Mouse (Mus musculus): ENCODE data around the gene Gas2. TPM values are rescaled to one million over a fixed set of nuclear protein-coding genes. Genes with fewer than 3 reads are reported as not detected.

Gene Gas2
- polyA plus RNA-seq, 1 experiment = 8.5 TPM

DNA sequence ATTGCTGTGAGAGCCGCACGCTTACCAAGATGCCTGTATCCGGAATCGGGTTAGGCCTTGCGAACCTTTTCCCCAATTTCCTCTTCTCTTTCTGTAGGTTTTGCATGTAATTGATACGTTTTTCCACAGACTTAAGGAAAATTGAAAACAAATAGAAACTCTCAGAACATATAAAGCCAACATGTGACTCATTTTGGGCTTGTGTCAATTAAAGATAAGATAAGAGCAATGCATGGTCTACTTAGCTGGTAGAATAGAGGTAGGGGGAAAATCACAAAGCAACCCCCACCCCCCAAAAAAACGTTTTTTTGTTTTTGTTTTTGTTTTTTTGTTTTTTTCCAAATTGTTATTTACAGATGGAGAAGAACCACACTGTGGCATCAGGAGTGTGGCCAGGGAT lies 151.6 kb downstream of the Gas2 start:
- Histone ChIP-seq H3K79me2 (ENCODE audit: control insufficient read depth, insufficient read depth) (no peaks in the 10 kb centered on the region), H3K4me3 (no peak overlapping the region), H3K36me3 (ENCODE audit: control insufficient read depth, insufficient read depth) (no peaks in the 10 kb centered on the region), H3K27me3 (ENCODE audit: control insufficient read depth, insufficient read depth, insufficient read length) (no peaks in the 10 kb centered on the region), H3K4me2 (ENCODE audit: low read depth) (no peak overlapping the region), H3ac (ENCODE audit: control insufficient read depth, insufficient read length) (no peak overlapping the region)
- TF ChIP-seq TCF3 (IDR thresholded peaks at IDR 0.05; ENCODE audit: insufficient read length, low read depth) = no peak
- no peak for TF ChIP-seq MYOG (IDR thresholded peaks at IDR 0.05; ENCODE audit: control insufficient read depth in 1 of 3, insufficient read depth in 1 of 3, insufficient read length in 2 of 3, low read depth in 2 of 3)
- no peak for TF ChIP-seq POLR2AphosphoS2 (IDR thresholded peaks at IDR 0.05; ENCODE audit: insufficient read length, low read depth)
- no peak for TF ChIP-seq CEBPB (IDR thresholded peaks at IDR 0.05; ENCODE audit: insufficient read depth, poor library complexity, severe bottlenecking)
- TF ChIP-seq E2F4 (IDR thresholded peaks at IDR 0.05; ENCODE audit: insufficient read depth) = no peak
- TF ChIP-seq MAX (IDR thresholded peaks at IDR 0.05; ENCODE audit: low read depth) = no peak
- TF ChIP-seq USF1 (IDR thresholded peaks at IDR 0.05; ENCODE audit: low read depth) = no peak
- no peak for TF ChIP-seq REST (IDR thresholded peaks at IDR 0.05; ENCODE audit: insufficient read depth, insufficient read length)
- no peak for TF ChIP-seq POLR2A (IDR thresholded peaks at IDR 0.05; ENCODE audit: insufficient read length, low read depth)
- TF ChIP-seq MYOD1 (IDR thresholded peaks at IDR 0.05; ENCODE audit: control insufficient read depth in 1 of 3, insufficient read length in 2 of 3, low read depth in 2 of 3) = no peak
- TF ChIP-seq SRF (IDR thresholded peaks at IDR 0.05; ENCODE audit: control insufficient read depth, insufficient read length, low read depth) = no peak
- TF ChIP-seq TCF12 (IDR thresholded peaks at IDR 0.05; ENCODE audit: insufficient read depth, poor library complexity, severe bottlenecking) = no peak

DNA sequence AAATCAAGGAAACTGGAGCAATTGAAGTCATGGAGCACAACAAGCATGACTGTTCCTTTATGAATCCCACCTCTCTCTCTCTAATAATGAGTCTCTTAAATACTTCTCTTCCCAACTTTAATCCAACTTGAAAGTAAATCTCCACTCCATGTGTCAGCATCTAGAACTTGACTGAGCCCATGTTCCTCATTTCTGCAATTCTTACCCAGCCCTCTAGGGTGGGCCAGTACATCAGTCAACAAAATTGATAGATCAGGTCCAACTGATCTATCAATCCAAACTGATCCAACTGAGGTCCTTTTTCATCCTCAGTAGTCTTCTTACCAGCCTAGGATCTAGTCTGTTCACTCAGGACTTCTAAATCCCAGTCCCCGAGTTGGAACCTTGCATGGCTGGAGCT lies 153.4 kb downstream of the Gas2 start:
- Histone ChIP-seq H3K4me3 (no peak overlapping the region), H3ac (ENCODE audit: control insufficient read depth, insufficient read length) (no peak overlapping the region), H3K27me3 (ENCODE audit: control insufficient read depth, insufficient read depth, insufficient read length) (no peaks in the 10 kb centered on the region), H3K36me3 (ENCODE audit: control insufficient read depth, insufficient read depth) (no peaks in the 10 kb centered on the region), H3K4me2 (ENCODE audit: low read depth) (no peak overlapping the region), H3K79me2 (ENCODE audit: control insufficient read depth, insufficient read depth) (no peaks in the 10 kb centered on the region)
- no peak for TF ChIP-seq MAX (IDR thresholded peaks at IDR 0.05; ENCODE audit: low read depth)
- no peak for TF ChIP-seq E2F4 (IDR thresholded peaks at IDR 0.05; ENCODE audit: insufficient read depth)
- no peak for TF ChIP-seq CEBPB (IDR thresholded peaks at IDR 0.05; ENCODE audit: insufficient read depth, poor library complexity, severe bottlenecking)
- no peak for TF ChIP-seq POLR2A (IDR thresholded peaks at IDR 0.05; ENCODE audit: insufficient read length, low read depth)
- TF ChIP-seq REST (IDR thresholded peaks at IDR 0.05; ENCODE audit: insufficient read depth, insufficient read length) = no peak

DNA sequence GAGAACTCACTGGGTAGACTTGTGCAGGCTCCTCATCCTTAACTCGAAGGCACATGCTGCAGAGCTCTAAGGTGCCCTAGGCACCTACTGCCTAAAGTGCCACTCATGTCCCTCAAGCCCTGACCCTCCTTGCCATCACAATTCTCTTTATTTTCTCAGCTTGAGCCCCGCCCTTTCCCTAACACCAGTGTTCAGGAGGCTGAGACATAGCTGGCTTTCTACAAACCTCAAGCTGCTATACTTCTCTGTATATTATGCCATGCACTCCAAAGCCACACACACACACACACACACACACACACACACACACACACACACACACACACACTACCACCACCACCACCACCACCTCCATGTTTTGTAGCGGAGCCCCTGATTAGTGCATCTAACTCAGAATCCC lies 153.8 kb downstream of the Gas2 start, which contains the start of gene 1700015G11Rik:
1700015G11Rik (minus strand) TSS at position 101 of the 400 bp plus-strand sequence.
- Histone ChIP-seq H3K4me2 (ENCODE audit: low read depth) (no peak within 1 kb of the TSS), H3K4me3 (no peak within 1 kb of the TSS), H3K27me3 (ENCODE audit: control insufficient read depth, insufficient read depth, insufficient read length) (no peaks in the 10 kb centered on the region), H3K36me3 (ENCODE audit: control insufficient read depth, insufficient read depth) (no peaks in the 10 kb centered on the region), H3ac (ENCODE audit: control insufficient read depth, insufficient read length) (no peak within 1 kb of the TSS), H3K79me2 (ENCODE audit: control insufficient read depth, insufficient read depth) (no peaks in the 10 kb centered on the region)
- TF ChIP-seq TCF3 (IDR thresholded peaks at IDR 0.05; ENCODE audit: insufficient read length, low read depth) = no peak

DNA sequence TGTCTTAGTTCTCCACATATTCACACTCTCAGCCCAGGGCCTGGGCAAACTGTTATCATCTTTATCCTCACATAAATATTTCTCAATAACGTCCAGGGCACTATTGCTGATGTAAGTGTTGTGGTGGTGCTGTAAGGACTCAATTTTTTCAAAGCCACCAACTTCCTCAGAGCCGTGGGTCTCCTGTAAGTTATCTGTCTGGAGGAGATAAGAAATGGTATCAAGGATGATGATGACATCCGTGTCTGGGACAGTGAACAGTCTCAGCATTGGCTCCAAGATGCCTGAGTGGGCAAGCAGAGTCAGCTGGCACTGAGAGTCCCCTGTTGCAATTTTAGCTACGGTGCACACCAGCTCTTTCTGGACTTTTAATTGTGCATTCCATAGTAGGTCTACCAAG lies 160.2 kb downstream of the Gas2 start:
- no peak overlapping the region for H3K4me2 ChIP-seq (ENCODE audit: low read depth)

DNA sequence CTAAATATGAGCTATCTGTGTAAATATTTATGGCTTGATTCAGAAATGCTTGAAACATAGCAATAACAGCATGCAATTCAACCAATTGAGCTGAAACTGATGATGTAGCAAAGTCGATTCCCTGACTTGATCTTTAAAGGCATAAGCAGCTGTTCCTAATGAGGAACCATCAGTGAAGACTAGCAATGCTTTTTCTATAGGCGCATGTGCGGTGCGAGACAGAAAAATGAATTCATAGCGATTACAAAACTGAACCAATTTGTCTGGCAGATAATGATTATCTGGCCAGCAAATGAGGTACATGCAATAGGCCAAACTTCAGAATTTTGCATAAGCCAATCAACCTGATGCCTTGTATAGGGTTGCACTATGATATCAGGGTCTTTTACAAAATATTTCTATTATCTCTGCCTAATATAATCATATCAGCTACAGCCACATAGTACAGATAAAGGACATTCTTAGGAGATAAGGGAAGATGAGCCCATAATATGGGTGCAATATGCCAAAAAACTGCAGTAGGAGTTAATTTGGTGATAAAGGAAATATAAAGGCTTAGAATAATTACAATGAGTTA lies 162.3 kb downstream of the Gas2 start:
- H3ac ChIP-seq (ENCODE audit: control insufficient read depth, insufficient read length) = no peak overlapping the region
- H3K4me2 ChIP-seq (ENCODE audit: low read depth) = no peak overlapping the region
- H3K4me3 ChIP-seq = no peak overlapping the region
- no peaks in the 10 kb centered on the region for H3K36me3 ChIP-seq (ENCODE audit: control insufficient read depth, insufficient read depth)
- no peak for TF ChIP-seq POLR2A (IDR thresholded peaks at IDR 0.05; ENCODE audit: insufficient read length, low read depth)
- TF ChIP-seq REST (IDR thresholded peaks at IDR 0.05; ENCODE audit: insufficient read depth, insufficient read length) = no peak
- no peak for TF ChIP-seq TCF3 (IDR thresholded peaks at IDR 0.05; ENCODE audit: insufficient read length, low read depth)
- TF ChIP-seq SRF (IDR thresholded peaks at IDR 0.05; ENCODE audit: control insufficient read depth, insufficient read length, low read depth) = no peak
- no peak for TF ChIP-seq MYOG (IDR thresholded peaks at IDR 0.05; ENCODE audit: control insufficient read depth in 1 of 3, insufficient read depth in 1 of 3, insufficient read length in 2 of 3, low read depth in 2 of 3)
- no peak for TF ChIP-seq MAX (IDR thresholded peaks at IDR 0.05; ENCODE audit: low read depth)
- no peak for TF ChIP-seq MYOD1 (IDR thresholded peaks at IDR 0.05; ENCODE audit: control insufficient read depth in 1 of 3, insufficient read length in 2 of 3, low read depth in 2 of 3)
- TF ChIP-seq CEBPB (IDR thresholded peaks at IDR 0.05; ENCODE audit: insufficient read depth, poor library complexity, severe bottlenecking) = no peak
- no peak for TF ChIP-seq E2F4 (IDR thresholded peaks at IDR 0.05; ENCODE audit: insufficient read depth)
- no peak for TF ChIP-seq USF1 (IDR thresholded peaks at IDR 0.05; ENCODE audit: low read depth)
- no peak for TF ChIP-seq TCF12 (IDR thresholded peaks at IDR 0.05; ENCODE audit: insufficient read depth, poor library complexity, severe bottlenecking)
- no peak for TF ChIP-seq POLR2AphosphoS2 (IDR thresholded peaks at IDR 0.05; ENCODE audit: insufficient read length, low read depth)
- no peaks in the 10 kb centered on the region for H3K79me2 ChIP-seq (ENCODE audit: control insufficient read depth, insufficient read depth)
- no peaks in the 10 kb centered on the region for H3K27me3 ChIP-seq (ENCODE audit: control insufficient read depth, insufficient read depth, insufficient read length)

More for the DNA sequence above, 160.2 kb downstream of the Gas2 start:
- no peaks in the 10 kb centered on the region for H3K36me3 ChIP-seq (ENCODE audit: control insufficient read depth, insufficient read depth)
- no peaks in the 10 kb centered on the region for H3K79me2 ChIP-seq (ENCODE audit: control insufficient read depth, insufficient read depth)
- H3ac ChIP-seq (ENCODE audit: control insufficient read depth, insufficient read length) = no peak overlapping the region
- H3K4me3 ChIP-seq = no peak overlapping the region
- TF ChIP-seq MAX (IDR thresholded peaks at IDR 0.05; ENCODE audit: low read depth) (no peak), REST (IDR thresholded peaks at IDR 0.05; ENCODE audit: insufficient read depth, insufficient read length) (no peak), MYOD1 (IDR thresholded peaks at IDR 0.05; ENCODE audit: control insufficient read depth in 1 of 3, insufficient read length in 2 of 3, low read depth in 2 of 3) (no peak), CEBPB (IDR thresholded peaks at IDR 0.05; ENCODE audit: insufficient read depth, poor library complexity, severe bottlenecking) (no peak)
- H3K27me3 ChIP-seq (ENCODE audit: control insufficient read depth, insufficient read depth, insufficient read length) = no peaks in the 10 kb centered on the region
